Mouse (Mus musculus) testis, adult 2 months (tissue): ENCODE data around the gene Bspry. TPM values are rescaled to one million over a fixed set of nuclear protein-coding genes. Genes with fewer than 3 reads are reported as not detected.

ENCODE experiments used
- H3K27ac ChIP-seq: fragments of 200-500 bp; 2 replicates; pipeline ENCODE4 v1.5.1; 2012; ENCODE audit warnings: low read depth, low read length; ENCODE audit not compliant: control insufficient read depth, insufficient read depth
- H3K27me3 ChIP-seq: fragments of 200-500 bp; 2 replicates; pipeline ENCODE4 v1.6.1; 2012; ENCODE audit warnings: mild to moderate bottlenecking, low read length, moderate library complexity; ENCODE audit not compliant: control insufficient read depth, insufficient read depth
- H3K36me3 ChIP-seq: fragments of 200-500 bp; 2 replicates; pipeline ENCODE4 v1.6.1; 2012; ENCODE audit warnings: mild to moderate bottlenecking, low read length; ENCODE audit not compliant: control insufficient read depth, insufficient read depth
- H3K4me1 ChIP-seq: fragments of 200-500 bp; 2 replicates; pipeline ENCODE4 v1.6.1; 2012; ENCODE audit warnings: low read length; ENCODE audit not compliant: control insufficient read depth, insufficient read depth
- H3K4me3 ChIP-seq: fragments of 200-500 bp; 2 replicates; pipeline ENCODE4 v1.5.1; 2012; ENCODE audit warnings: low read depth, mild to moderate bottlenecking, low read length, moderate library complexity, mixed read lengths; ENCODE audit not compliant: control insufficient read depth
- CTCF ChIP-seq: fragments of 200-500 bp; IDR thresholded peaks from 2 replicates; pipeline ENCODE4 v1.5.1; 2012; ENCODE audit warnings: low read depth, mild to moderate bottlenecking, inconsistent platforms, low read length, moderate library complexity; ENCODE audit not compliant: control insufficient read depth, insufficient read depth, insufficient replicate concordance
- POLR2A ChIP-seq: fragments of 200-500 bp; IDR thresholded peaks from 2 replicates; pipeline ENCODE4 v1.6.1; 2012; ENCODE audit warnings: low read depth, mild to moderate bottlenecking, inconsistent platforms, low read length, moderate library complexity; ENCODE audit not compliant: control insufficient read depth
- polyA plus RNA-seq: library from polyadenylated mRNA; depleted of rRNA; stranded (reverse); fragments of >200 nt; gene quantifications from 2 replicates; pipeline ENCODE4 v1.2.3, GENCODE M21; 2012

Gene Bspry
- polyA plus RNA-seq, 1 experiment, result 443 TPM

GRCm38 (mm10) chr4:62520892-62521400 lies 41.1 kb downstream of the Bspry start:
- Histone ChIP-seq H3K27ac (no peak overlapping the region), H3K27me3 (no peaks in the 10 kb centered on the region), H3K36me3 (no peaks in the 10 kb centered on the region), H3K4me1 (peaks cover 9% of the 10 kb centered on the region), H3K4me3 (no peak overlapping the region)
- no peak for TF ChIP-seq CTCF
- no peak for TF ChIP-seq POLR2A

- no peaks in the 10 kb centered on the region for H3K27me3 ChIP-seq
- peak; percentile 58 for TF ChIP-seq POLR2A
- TF ChIP-seq CTCF, result no peak
- H3K27ac ChIP-seq, result peak within 1 kb of the TSS; percentile 100
- peaks cover 4% of the 10 kb centered on the region for H3K4me1 ChIP-seq
- no peaks in the 10 kb centered on the region for H3K36me3 ChIP-seq
- H3K4me3 ChIP-seq, result peak within 1 kb of the TSS; percentile 98
Observed at GRCm38 (mm10) chr4:62524651-62525488, 45.0 kb downstream of the Bspry start, which contains the start of the genes Pole3 and 4933430I17Rik. Gene Pole3 (minus strand): TSS chr4:62525068. Gene 4933430I17Rik (plus strand): TSS chr4:62525369.

DNA sequence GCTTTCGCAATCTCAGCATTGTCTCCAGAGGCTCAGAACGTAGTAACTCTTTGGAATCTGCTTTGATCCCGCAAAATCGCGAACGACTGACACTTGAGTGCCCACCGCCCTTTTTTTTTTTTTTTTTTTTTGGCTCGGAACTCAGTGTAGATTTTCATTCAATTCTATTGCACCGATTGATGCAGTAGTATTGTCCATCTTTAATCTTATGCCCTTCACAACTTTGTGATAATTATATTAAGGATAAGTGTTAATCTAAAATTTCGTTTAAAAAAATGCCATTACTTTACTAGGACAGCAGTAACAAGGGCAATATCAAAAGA lies 45.6 kb downstream of the Bspry start:
- Histone ChIP-seq H3K27me3 (no peaks in the 10 kb centered on the region), H3K27ac (peak overlapping the region; percentile 30; the same call in 1 of the 2 replicates), H3K4me1 (peaks cover 4% of the 10 kb centered on the region), H3K36me3 (no peaks in the 10 kb centered on the region), H3K4me3 (peak overlapping the region; percentile 98)
- TF ChIP-seq CTCF, result no peak
- no peak for TF ChIP-seq POLR2A

GRCm38 (mm10) chr4:62526256-62526655 lies 46.4 kb downstream of the Bspry start:
- TF ChIP-seq POLR2A (no peak), CTCF (no peak)
- H3K36me3 ChIP-seq, result no peaks in the 10 kb centered on the region
- H3K4me3 ChIP-seq, result peak overlapping the region; percentile 30; the same call in 1 of the 2 replicates
- no peak overlapping the region for H3K27ac ChIP-seq
- peaks cover 4% of the 10 kb centered on the region for H3K4me1 ChIP-seq
- no peaks in the 10 kb centered on the region for H3K27me3 ChIP-seq

- no peak overlapping the region for H3K27ac ChIP-seq
- no peak overlapping the region for H3K4me3 ChIP-seq
- H3K36me3 ChIP-seq, result no peaks in the 10 kb centered on the region
- no peaks in the 10 kb centered on the region for H3K27me3 ChIP-seq
- TF ChIP-seq POLR2A, result no peak
- no peak for TF ChIP-seq CTCF
- peaks cover 4% of the 10 kb centered on the region for H3K4me1 ChIP-seq
Observed at GRCm38 (mm10) chr4:62527655-62528054, 47.8 kb downstream of the Bspry start.

DNA sequence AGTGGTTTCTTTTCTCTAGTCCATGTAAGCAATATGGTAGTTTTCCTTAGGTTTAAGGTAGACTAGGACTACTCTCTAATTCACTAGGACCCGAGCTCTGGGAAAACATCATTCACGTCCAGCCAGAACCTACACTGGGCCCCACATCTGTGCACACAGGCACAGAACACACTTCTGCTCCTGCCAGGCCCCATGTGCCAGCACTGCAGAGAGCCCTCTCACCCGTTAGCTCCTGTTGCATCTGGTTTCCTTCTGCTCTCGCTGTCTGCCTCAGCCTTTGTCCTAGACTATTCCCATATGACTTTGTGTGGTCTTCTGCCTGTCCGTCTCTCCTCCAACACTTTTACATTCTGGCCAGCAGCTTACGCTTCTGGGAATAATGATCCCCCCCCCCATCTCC lies 53.9 kb downstream of the Bspry start:
- no peak overlapping the region for H3K4me3 ChIP-seq
- H3K36me3 ChIP-seq, result no peaks in the 10 kb centered on the region
- no peaks in the 10 kb centered on the region for H3K27me3 ChIP-seq
- no peaks in the 10 kb centered on the region for H3K4me1 ChIP-seq
- TF ChIP-seq CTCF, result no peak
- TF ChIP-seq POLR2A, result no peak
- H3K27ac ChIP-seq, result no peak overlapping the region

- no peak overlapping the region for H3K4me3 ChIP-seq
- no peaks in the 10 kb centered on the region for H3K27me3 ChIP-seq
- no peaks in the 10 kb centered on the region for H3K4me1 ChIP-seq
- TF ChIP-seq CTCF, result no peak
- TF ChIP-seq POLR2A, result no peak
- H3K36me3 ChIP-seq, result no peaks in the 10 kb centered on the region
- H3K27ac ChIP-seq, result no peak overlapping the region
Observed at GRCm38 (mm10) chr4:62541802-62542201, 61.9 kb downstream of the Bspry start.
